Mouse (Mus musculus): ENCODE data around the gene Fgfr2. TPM values are rescaled to one million over a fixed set of nuclear protein-coding genes. Genes with fewer than 3 reads are reported as not detected.

The Fgfr2 gene
- total RNA-seq, 2 experiments from 2014 or later = 56.7 to 61.5 TPM

- no peak for DNase-seq (ENCODE audit: low spot score in 2 of 2)
Measured at GRCm38 (mm10) chr7:130816243-130816642, 2306.9 kb downstream of the Fgfr2 start.

GRCm38 (mm10) chr7:130815601-130816000 is 2307.5 kb downstream of the Fgfr2 start:
- peak in 1 of 2 experiments; percentile 34 for DNase-seq (ENCODE audit: low spot score in 2 of 2)

GRCm38 (mm10) chr7:130812407-130812806 is 2310.7 kb downstream of the Fgfr2 start:
- DNase-seq (ENCODE audit: low spot score in 2 of 2) = no peak

GRCm38 (mm10) chr7:130810238-130810637 is 2312.9 kb downstream of the Fgfr2 start:
- no peak for DNase-seq (ENCODE audit: low spot score in 2 of 2)

GRCm38 (mm10) chr7:130808694-130809093 is 2314.5 kb downstream of the Fgfr2 start:
- no peak for DNase-seq (ENCODE audit: low spot score in 2 of 2)

GRCm38 (mm10) chr7:130807749-130808148 is 2315.4 kb downstream of the Fgfr2 start:
- DNase-seq (ENCODE audit: low spot score in 2 of 2) = peak; percentile 63 to 73

GRCm38 (mm10) chr7:130804991-130805390 is 2318.2 kb downstream of the Fgfr2 start:
- DNase-seq (ENCODE audit: low spot score in 2 of 2) = no peak

- DNase-seq (ENCODE audit: low spot score in 2 of 2) = peak in 1 of 2 experiments; percentile 13
Measured at GRCm38 (mm10) chr7:130803251-130803825, 2319.8 kb downstream of the Fgfr2 start.

GRCm38 (mm10) chr7:130801811-130802210 is 2321.3 kb downstream of the Fgfr2 start:
- DNase-seq (ENCODE audit: low spot score in 2 of 2) = no peak

- no peak for DNase-seq (ENCODE audit: low spot score in 2 of 2)
Measured at GRCm38 (mm10) chr7:130800681-130801080, 2322.5 kb downstream of the Fgfr2 start.

GRCm38 (mm10) chr7:130799418-130799817 is 2323.7 kb downstream of the Fgfr2 start:
- DNase-seq (ENCODE audit: low spot score in 2 of 2) = no peak

GRCm38 (mm10) chr7:130797524-130797923 is 2325.6 kb downstream of the Fgfr2 start:
- no peak for DNase-seq (ENCODE audit: low spot score in 2 of 2)

- DNase-seq (ENCODE audit: low spot score in 2 of 2) = no peak
Measured at GRCm38 (mm10) chr7:130796786-130797185, 2326.4 kb downstream of the Fgfr2 start.

GRCm38 (mm10) chr7:130793671-130794070 is 2329.5 kb downstream of the Fgfr2 start:
- DNase-seq (ENCODE audit: low spot score in 2 of 2) = no peak

- DNase-seq (ENCODE audit: low spot score in 2 of 2) = no peak
Measured at GRCm38 (mm10) chr7:130789456-130789855, 2333.7 kb downstream of the Fgfr2 start.

- no peak for DNase-seq (ENCODE audit: low spot score in 2 of 2)
Measured at GRCm38 (mm10) chr7:130788950-130789349, 2334.2 kb downstream of the Fgfr2 start.

- no peak for DNase-seq (ENCODE audit: low spot score in 2 of 2)
Measured at GRCm38 (mm10) chr7:130787537-130787936, 2335.6 kb downstream of the Fgfr2 start.

- DNase-seq (ENCODE audit: low spot score in 2 of 2) = no peak
Measured at GRCm38 (mm10) chr7:130786708-130787107, 2336.4 kb downstream of the Fgfr2 start.

- no peak for DNase-seq (ENCODE audit: low spot score in 2 of 2)
Measured at GRCm38 (mm10) chr7:130785923-130786575, 2337.1 kb downstream of the Fgfr2 start.

GRCm38 (mm10) chr7:130782501-130783050 is 2340.6 kb downstream of the Fgfr2 start:
- no peak for DNase-seq (ENCODE audit: low spot score in 2 of 2)

- DNase-seq (ENCODE audit: low spot score in 2 of 2) = no peak
Measured at GRCm38 (mm10) chr7:130780866-130781419, 2342.2 kb downstream of the Fgfr2 start.

- no peak for DNase-seq (ENCODE audit: low spot score in 2 of 2)
Measured at GRCm38 (mm10) chr7:130773914-130774630, 2349.1 kb downstream of the Fgfr2 start, which contains the start of gene Btbd16. Gene Btbd16 (plus strand): TSS chr7:130774069.

All from layer of hippocampus, adult 18-20 months (tissue).